Mouse (Mus musculus) layer of hippocampus, postnatal 25 days (tissue): ENCODE data around the gene Hsd3b2. TPM values are rescaled to one million over a fixed set of nuclear protein-coding genes. Genes with fewer than 3 reads are reported as not detected.
"Not testable (repeated sequence)": the region's sequence is repeated elsewhere in the genome, so short reads cannot be mapped to it uniquely, and the experiment has no call there.

Experiments used
- DNase-seq, 2 experiments: peaks; one replicate each; pipeline ENCODE4 v3.0.0; 2022; ENCODE audit warnings: mixed read lengths in 2 of 2, low spot score in 1 of 2; ENCODE audit errors: extremely low spot score in 1 of 2
- total RNA-seq, 2 experiments: library from RNA; stranded (reverse); gene quantifications; 2 replicates each; pipeline ENCODE4 v1.2.3; 2021

The Hsd3b2 gene
- under 1 TPM; 0.07 to 0.12 TPM for total RNA-seq

GRCm38 (mm10) chr3:98724376-98724775, at the start of gene Hsd3b2:
Hsd3b2 (minus strand) TSS chr3:98724543.
- no peak for DNase-seq

GRCm38 (mm10) chr3:98764155-98764554, 39.8 kb upstream of the Hsd3b2 start:
- DNase-seq, result no peak

GRCm38 (mm10) chr3:98756836-98757235, 32.5 kb upstream of the Hsd3b2 start:
- no peak for DNase-seq

- DNase-seq, result no peak
These were observed 27.8 kb upstream of the Hsd3b2 start for GRCm38 (mm10) chr3:98752171-98752570.

GRCm38 (mm10) chr3:98741043-98741442, 16.7 kb upstream of the Hsd3b2 start:
- not testable (repeated sequence) for DNase-seq

- no peak for DNase-seq
These were observed 10.0 kb upstream of the Hsd3b2 start for GRCm38 (mm10) chr3:98734340-98734739.

GRCm38 (mm10) chr3:98733724-98734123, 9.4 kb upstream of the Hsd3b2 start:
- DNase-seq, result no peak

GRCm38 (mm10) chr3:98726281-98726680, 1.9 kb upstream of the Hsd3b2 start:
- no peak for DNase-seq

GRCm38 (mm10) chr3:98720740-98721139, 3.6 kb downstream of the Hsd3b2 start:
- no peak for DNase-seq

GRCm38 (mm10) chr3:98682401-98682800, 41.9 kb downstream of the Hsd3b2 start:
- no peak for DNase-seq

- no peak for DNase-seq
These were observed 43.6 kb downstream of the Hsd3b2 start for GRCm38 (mm10) chr3:98680786-98681185.

Other genes with a start within 250 kb of the Hsd3b2 start
- not detected for gene Hsd3b4, start 214.0 kb downstream of the Hsd3b2 start, total RNA-seq
- not detected for gene Gm10681, start 135.7 kb downstream of the Hsd3b2 start, total RNA-seq
- not detected for gene Hsd3b5, start 94.3 kb downstream of the Hsd3b2 start, total RNA-seq
- gene Hsd3b3, start 38.6 kb upstream of the Hsd3b2 start, total RNA-seq, result not detected
- gene Hsd3b6, start 89.9 kb upstream of the Hsd3b2 start, total RNA-seq, result not detected
- not detected for gene Hsd3b1, start 135.3 kb upstream of the Hsd3b2 start, total RNA-seq
- gene Hao2, start 168.7 kb upstream of the Hsd3b2 start, total RNA-seq, result not detected